Mouse (Mus musculus) lung, postnatal 0 days (tissue): ENCODE results near the gene Olfr159.

Source experiments
- CTCF ChIP-seq: IDR thresholded peaks from 2 replicates; pipeline ENCODE4 v1.5.1; 2016; ENCODE audit warnings: antibody characterized with exemption, mild to moderate bottlenecking
- EP300 ChIP-seq: IDR thresholded peaks from 2 replicates; pipeline ENCODE4 v1.6.1; 2016; ENCODE audit warnings: antibody characterized with exemption, mild to moderate bottlenecking, control low read depth

DNA sequence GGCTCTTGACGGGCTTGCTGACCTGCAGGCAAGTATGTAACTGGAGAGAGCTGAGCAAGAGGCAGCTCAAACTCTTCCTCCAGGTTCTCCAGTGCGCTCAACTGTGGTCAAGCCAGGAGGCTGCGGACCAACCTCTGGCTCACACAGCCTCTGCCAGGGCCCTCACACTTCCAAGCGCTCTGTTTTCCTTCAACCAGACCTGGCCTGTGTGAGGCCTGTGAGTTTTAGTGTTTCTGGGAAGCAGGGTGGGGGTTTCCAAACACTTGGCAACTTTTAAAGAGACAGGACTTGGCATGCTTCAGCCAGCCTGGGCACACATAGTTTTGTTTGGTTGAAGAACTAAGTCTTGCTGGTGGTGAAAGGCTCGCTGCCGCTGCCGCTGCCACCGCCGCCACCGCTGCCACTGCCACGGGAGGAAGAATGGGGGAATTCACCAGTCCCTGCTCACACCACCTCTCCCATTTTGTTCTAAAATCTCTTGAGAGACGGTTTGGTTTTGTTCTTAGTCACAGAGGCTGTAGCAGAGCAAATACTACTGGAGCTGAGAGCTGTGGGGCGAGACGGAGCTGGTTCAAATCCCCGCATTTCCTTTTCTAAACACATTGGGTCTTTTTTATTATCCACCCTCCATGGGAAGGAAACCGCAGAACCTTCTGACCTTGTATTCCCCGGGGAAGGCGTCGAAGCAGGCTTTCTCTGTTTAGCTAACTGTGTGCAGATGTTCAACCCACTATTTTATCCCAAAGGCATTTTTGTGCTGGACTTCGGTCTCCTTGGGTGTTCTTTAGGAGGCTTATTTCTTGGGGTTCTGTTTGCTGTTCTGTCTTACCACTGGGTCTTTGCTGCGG, 11.0 kb downstream of the Olfr159 start:
- no peak for TF ChIP-seq CTCF
- no peak for TF ChIP-seq EP300
